Mouse (Mus musculus): Measurements from ENCODE around the gene Crb2. TPM values are rescaled to one million over a fixed set of nuclear protein-coding genes. Genes with fewer than 3 reads are reported as not detected.

The Crb2 gene
- polyA plus RNA-seq (2014; fragmentation: Illumina TruSeq; extraction: RNeasy Lipid Tissue Mini Kit (QIAGEN cat#74804)): 0.14 TPM

GRCm38 (mm10) chr2:37776016-37776415 is at the start of gene Crb2:
TSS of gene Crb2 (plus strand) at chr2:37776249.

Other genes starting within 250 kb of the Crb2 start
- gene Strbp, start 72.4 kb upstream of the Crb2 start, polyA plus RNA-seq (2014; fragmentation: Illumina TruSeq; extraction: RNeasy Lipid Tissue Mini Kit (QIAGEN cat#74804)): 164 TPM

Data from ovary, adult 10 weeks (tissue).